Mouse (Mus musculus) E14TG2a.4 (cell line): ENCODE data around the gene Scarb1.

ENCODE experiments used
- CTCF ChIP-seq: conservative IDR thresholded peaks from 2 replicates; pipeline ENCODE4 v1.5.1; 2014; ENCODE audit warnings: low read length
- NANOG ChIP-seq: IDR thresholded peaks from 2 replicates; pipeline ENCODE4 v1.6.1; 2014; ENCODE audit warnings: borderline replicate concordance, low read length, mixed read lengths

DNA sequence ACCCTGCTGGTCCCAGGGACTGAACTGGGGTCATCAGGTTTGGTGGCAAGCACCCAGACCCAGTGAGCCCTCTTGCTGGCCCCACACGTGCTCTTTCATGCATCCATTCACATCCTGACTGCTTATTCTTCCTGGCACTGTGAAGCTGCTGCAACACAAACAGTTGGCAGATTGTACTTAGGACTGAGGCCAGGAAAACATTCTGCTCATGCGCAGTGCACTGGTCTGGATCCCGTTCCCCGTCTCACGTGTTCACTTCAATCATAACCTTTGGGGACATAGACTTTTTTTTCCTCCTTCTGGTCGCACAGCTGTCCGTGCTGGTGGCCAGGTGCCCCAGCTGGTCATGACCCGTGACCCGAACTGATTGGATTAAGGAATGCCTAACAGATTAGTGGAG lies 19.7 kb upstream of the Scarb1 start:
- TF ChIP-seq CTCF (no peak), NANOG (no peak)
